Mouse (Mus musculus) frontal cortex, postnatal 14 days (tissue): ENCODE results near the gene Cts8.

Source experiments
- DNase-seq, 2 experiments: peaks; one replicate each; pipeline ENCODE4 v3.0.0; 2022; ENCODE audit warnings: low spot score in 2 of 2

Cts8 gene

GRCm38 (mm10) chr13:61255258-61255657 lies at the start of gene Cts8:
Gene Cts8, minus strand, starts transcription at chr13:61255358.
- no peak for DNase-seq

DNA sequence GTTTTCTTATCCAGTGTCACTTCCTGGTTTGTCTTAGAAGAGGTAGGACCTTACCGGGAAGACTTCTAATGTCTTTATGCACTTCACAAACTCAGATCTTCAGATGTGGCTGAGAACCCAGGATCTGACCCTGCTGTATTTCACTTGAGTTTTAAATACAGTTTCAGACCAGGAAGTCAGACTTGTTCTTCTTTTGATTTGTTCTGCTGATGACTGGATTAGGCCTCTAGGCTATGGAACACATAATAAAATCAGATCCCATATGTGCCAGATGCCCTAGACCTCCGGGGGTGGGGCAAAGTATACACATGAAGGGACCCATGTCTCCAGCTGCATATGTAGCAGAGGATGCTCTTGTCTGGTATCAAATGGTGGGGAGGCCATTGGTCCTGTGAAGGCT lies 33.6 kb upstream of the Cts8 start, which contains the start of gene Gm49398:
Gm49398 (minus strand) TSS at position 101 of the 400 bp plus-strand sequence.
- no peak for DNase-seq

DNA sequence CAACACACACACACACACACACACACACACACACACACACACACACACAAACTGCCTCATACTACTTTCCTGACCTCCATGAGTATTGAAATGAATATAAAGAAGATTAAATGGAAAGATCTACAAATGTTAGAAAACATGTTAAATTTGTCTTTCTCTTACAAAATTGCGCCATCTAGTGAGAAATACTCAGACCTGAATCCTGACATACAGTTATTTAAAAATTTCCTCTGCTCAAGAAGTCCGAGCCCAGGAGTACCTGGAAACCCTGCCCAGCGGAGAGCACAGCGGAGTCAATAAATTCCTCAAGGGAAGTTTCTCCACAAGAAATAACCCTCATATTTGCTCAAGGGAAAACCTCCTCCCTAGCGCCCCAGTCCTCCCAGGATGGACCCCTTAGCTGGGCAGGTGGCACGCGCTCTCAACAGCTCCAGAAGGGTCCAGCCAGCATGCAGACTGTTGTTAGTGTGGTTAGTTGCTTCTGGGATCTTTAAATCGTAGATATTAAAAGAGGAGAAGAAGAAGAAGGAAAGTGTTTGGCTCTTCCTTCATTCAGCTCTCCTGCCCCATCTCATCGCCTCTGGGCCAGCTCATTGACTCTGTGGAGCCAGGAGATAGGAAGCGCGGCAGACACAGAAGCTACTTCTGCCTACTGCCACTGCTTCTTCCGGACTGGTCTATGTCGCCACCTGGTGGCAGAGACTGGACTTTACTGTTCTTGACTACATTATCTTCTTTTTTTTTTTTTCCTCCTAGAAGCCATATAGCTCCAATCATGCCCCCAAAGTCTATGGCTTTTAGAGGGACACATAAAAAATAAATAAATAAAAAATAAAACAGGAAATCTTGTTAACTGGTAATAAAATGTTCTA lies 13.8 kb downstream of the Cts8 start:
- peak in 1 of 2 experiments; percentile 9 for DNase-seq

- no peak for DNase-seq
Measured at GRCm38 (mm10) chr13:61203310-61203709, 51.8 kb downstream of the Cts8 start, which contains the start of gene Cts6. Gene Cts6, minus strand, starts transcription at chr13:61203410.
